Mouse (Mus musculus): ENCODE data around the gene Bank1.

DNA sequence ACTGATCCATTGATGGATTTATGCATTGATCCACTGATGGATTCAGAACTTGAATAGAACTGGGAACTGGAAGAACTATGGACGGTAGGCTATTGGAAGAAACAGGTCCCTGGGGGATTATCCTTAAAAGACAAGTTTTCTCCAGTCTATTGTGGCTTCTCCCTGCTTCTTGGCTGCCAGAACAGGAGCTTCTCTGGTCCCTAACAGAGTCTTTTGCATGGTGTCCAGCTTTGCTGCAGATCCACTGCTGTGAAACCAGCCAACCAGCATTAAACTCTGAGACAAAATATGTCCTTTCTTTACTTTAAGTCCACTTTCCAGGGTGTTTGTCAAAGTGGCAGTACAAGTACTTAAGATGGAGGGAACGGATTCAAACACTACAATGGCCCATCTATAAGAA lies 178.7 kb downstream of the Bank1 start:
- TF ChIP-seq ZNF384 (IDR thresholded peaks at IDR 0.05; ENCODE audit: low read depth, low read length) (no peak), ZC3H11A (IDR thresholded peaks at IDR 0.05; ENCODE audit: borderline replicate concordance, low read depth, low read length) (no peak), MAFK (IDR thresholded peaks at IDR 0.05; ENCODE audit: insufficient read depth, low read depth, low read length) (no peak), HCFC1 (IDR thresholded peaks at IDR 0.05; ENCODE audit: borderline replicate concordance, insufficient read depth, low read length) (no peak), CHD2 (IDR thresholded peaks at IDR 0.05; ENCODE audit: low read depth, low read length) (no peak)
